Mouse (Mus musculus) lung, embryonic 15.5 days (tissue): ENCODE measurements around the gene Sik2. TPM values are rescaled to one million over a fixed set of nuclear protein-coding genes. Genes with fewer than 3 reads are reported as not detected.

ENCODE experiments used
- ATAC-seq: fragments of 200-750 bp; cut with Nextera tagmentation; 2 replicates; pipeline ENCODE4 v1.8.0; 2017; ENCODE audit warnings: moderate number of reproducible peaks, borderline replicate concordance; ENCODE audit not compliant: low FRiP score, low TSS enrichment; ENCODE audit errors: extremely low read depth
- H3K27ac ChIP-seq: fragments of 300-500 bp; sonication (generic); 2 replicates; pipeline ENCODE4 v1.5.1; 2015; ENCODE audit warnings: moderate library complexity, mild to moderate bottlenecking, inconsistent platforms
- H3K27me3 ChIP-seq: fragments of 300-500 bp; sonication (generic); 2 replicates; pipeline ENCODE4 v1.6.1; 2015; ENCODE audit warnings: inconsistent platforms
- H3K36me3 ChIP-seq: fragments of 300-500 bp; sonication (generic); 2 replicates; pipeline ENCODE4 v1.6.1; 2015; ENCODE audit warnings: inconsistent platforms
- H3K4me1 ChIP-seq: fragments of 300-500 bp; sonication (generic); 2 replicates; pipeline ENCODE4 v1.6.1; 2015; ENCODE audit warnings: inconsistent platforms
- H3K4me2 ChIP-seq: fragments of 300-500 bp; sonication (generic); 2 replicates; pipeline ENCODE4 v1.6.1; 2015; ENCODE audit warnings: inconsistent platforms, mild to moderate bottlenecking, moderate library complexity
- H3K4me3 ChIP-seq: fragments of 300-500 bp; sonication (generic); 2 replicates; pipeline ENCODE4 v1.5.1; 2015; ENCODE audit warnings: mild to moderate bottlenecking, inconsistent platforms
- H3K9ac ChIP-seq: fragments of 300-500 bp; sonication (generic); 2 replicates; pipeline ENCODE4 v1.6.1; 2015; ENCODE audit warnings: inconsistent platforms
- H3K9me3 ChIP-seq: fragments of 300-500 bp; sonication (generic); 2 replicates; pipeline ENCODE4 v1.6.1; 2016; ENCODE audit warnings: inconsistent platforms
- WGBS: fragments of 180-500 bp; shearing (Covaris S2); methylation state at CpG from one replicate; pipeline ENCODE4 v1.1.7; 2015; 5-methylcytosine and 5-hydroxymethylcytosine counted together
- polyA plus RNA-seq: library from polyadenylated mRNA; unstranded; fragments of >200 nt; fragmentation: Nextera tagmentation; extraction: Ambion mirVana; gene quantifications from 2 replicates; pipeline ENCODE4 v1.2.1, GENCODE M21; 2015

Sik2 gene
- polyA plus RNA-seq, 1 experiment from 2014 or later, result 14.5 TPM

DNA sequence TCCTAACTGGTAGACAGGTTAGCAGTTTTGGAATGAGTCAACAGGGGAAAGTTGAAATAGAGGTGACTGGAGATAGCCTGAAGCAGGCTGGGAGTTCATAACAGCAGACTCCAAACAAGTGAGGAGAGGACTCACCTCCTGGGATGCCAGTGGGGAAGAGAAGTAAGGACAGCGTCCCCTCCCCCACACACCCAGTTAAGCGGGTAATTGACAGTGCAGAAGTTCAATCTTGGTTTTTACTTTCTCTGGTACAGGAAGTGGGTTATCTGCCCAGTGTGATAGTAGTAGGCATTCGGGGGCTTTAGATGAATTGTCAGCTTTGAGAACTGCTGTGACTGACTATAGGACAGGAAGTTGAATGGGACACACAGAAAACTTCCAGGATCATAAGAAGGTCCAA lies 11.5 kb upstream of the Sik2 start:
- no peaks in the 10 kb centered on the region for H3K9me3 ChIP-seq

DNA sequence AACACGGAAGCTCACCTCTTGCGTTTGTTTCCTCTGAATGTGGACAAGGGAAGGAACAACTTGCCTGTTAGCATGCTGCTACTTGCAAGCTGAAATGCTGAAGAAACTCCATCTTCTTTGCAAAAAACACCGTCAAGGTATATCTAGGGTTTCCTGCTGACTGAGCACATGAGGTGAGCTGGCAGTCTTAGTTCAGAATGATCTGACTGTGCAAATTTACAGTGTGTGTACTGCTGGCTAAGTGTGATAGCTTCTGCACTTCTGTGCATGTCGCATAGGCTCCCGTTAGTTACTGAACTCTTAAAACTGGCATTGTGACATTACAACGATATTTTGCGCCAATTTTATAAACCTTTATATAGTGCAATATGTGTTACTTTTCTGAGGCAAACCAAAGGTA lies 10.8 kb upstream of the Sik2 start:
- Histone ChIP-seq H3K27ac (no peak overlapping the region), H3K9me3 (no peaks in the 10 kb centered on the region), H3K4me2 (no peak overlapping the region), H3K4me1 (no peaks in the 10 kb centered on the region), H3K27me3 (no peaks in the 10 kb centered on the region), H3K9ac (no peak overlapping the region), H3K36me3 (no peaks in the 10 kb centered on the region), H3K4me3 (no peak overlapping the region)
- WGBS, result 67% methylated on average over 7 of the region's 7 CpGs
- no peak for ATAC-seq

More for the DNA sequence above, 11.5 kb upstream of the Sik2 start:
- Histone ChIP-seq H3K27ac (no peak overlapping the region), H3K4me1 (no peaks in the 10 kb centered on the region), H3K27me3 (no peaks in the 10 kb centered on the region), H3K4me3 (no peak overlapping the region), H3K4me2 (no peak overlapping the region), H3K36me3 (no peaks in the 10 kb centered on the region), H3K9ac (no peak overlapping the region)
- no peak for ATAC-seq
- 53% methylated on average over 3 of the region's 3 CpGs for WGBS

DNA sequence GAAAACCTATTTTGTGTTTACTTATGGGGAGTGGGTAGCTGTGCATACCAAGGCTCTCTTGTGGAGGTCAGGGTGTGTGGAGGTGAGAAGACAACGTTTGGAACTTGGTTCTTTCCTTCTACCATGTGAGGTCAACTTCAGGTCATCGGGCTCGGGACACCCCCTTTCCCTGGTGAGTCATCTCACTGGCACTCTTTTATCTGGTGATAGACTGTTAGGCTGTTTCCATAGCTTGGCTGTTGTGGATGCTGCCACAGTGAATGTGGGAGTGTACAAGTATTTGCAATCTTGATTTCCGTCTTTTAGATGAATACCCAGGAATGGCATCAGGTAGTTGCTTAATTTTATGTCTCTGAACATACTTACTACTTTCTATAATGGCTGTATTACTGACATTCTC lies 6.9 kb upstream of the Sik2 start:
- Histone ChIP-seq H3K36me3 (no peaks in the 10 kb centered on the region), H3K4me1 (no peaks in the 10 kb centered on the region), H3K9me3 (no peaks in the 10 kb centered on the region), H3K4me3 (no peak overlapping the region), H3K27ac (no peak overlapping the region), H3K9ac (no peak overlapping the region), H3K27me3 (no peaks in the 10 kb centered on the region), H3K4me2 (no peak overlapping the region)
- 24% methylated on average over 4 of the region's 4 CpGs for WGBS
- ATAC-seq, result no peak

DNA sequence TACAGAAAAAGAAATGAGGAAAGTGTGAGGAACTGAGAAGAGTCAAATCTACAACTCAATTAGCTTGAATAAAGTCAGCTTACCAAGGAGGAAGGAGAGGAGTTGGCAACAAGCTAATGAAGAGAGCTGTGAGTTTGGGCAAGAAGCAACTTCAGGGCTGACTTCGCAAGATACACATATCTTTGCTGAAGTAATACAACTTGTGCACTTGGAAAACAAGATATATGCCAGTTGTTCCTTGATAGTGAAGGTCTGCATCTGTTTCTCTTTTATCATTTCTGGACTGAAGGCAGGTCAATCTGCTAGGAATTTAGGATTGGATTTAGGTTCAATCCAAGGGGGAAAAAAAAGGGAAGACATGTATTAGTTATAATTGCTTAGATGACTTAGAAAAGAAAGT lies 4.8 kb upstream of the Sik2 start:
- 81% methylated on average over 1 of the region's 1 CpGs for WGBS
- H3K36me3 ChIP-seq, result no peaks in the 10 kb centered on the region
- no peak overlapping the region for H3K4me3 ChIP-seq
- H3K4me1 ChIP-seq, result 0 out of 2 replicates have a peak, but pooled peaks cover 3% of the 10 kb centered on the region
- no peak overlapping the region for H3K9ac ChIP-seq
- no peaks in the 10 kb centered on the region for H3K27me3 ChIP-seq
- no peak overlapping the region for H3K27ac ChIP-seq
- no peaks in the 10 kb centered on the region for H3K9me3 ChIP-seq
- H3K4me2 ChIP-seq, result no peak overlapping the region
- ATAC-seq, result no peak

DNA sequence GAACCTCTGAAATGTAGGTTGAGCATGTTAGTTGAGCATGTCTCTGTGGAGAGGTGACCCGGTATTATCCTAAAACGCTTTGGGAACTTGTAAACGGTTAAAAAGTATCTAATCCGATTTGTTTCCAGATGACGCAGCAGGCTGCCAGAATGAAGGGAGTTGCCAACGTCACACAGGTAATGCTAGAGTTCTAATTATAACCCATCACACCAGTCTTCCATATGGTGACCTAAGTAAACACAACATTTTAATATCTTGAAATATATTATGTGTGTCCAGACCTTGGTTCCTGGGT lies 730 bp upstream of the Sik2 start:
- Histone ChIP-seq H3K9ac (peak overlapping the region; percentile 25; the same call in 1 of the 2 replicates), H3K4me1 (peaks cover 13% of the 10 kb centered on the region; the same call in 1 of the 2 replicates), H3K36me3 (no peaks in the 10 kb centered on the region), H3K27ac (no peak overlapping the region), H3K27me3 (no peaks in the 10 kb centered on the region), H3K9me3 (no peaks in the 10 kb centered on the region), H3K4me2 (peak overlapping the region; percentile 63), H3K4me3 (peak overlapping the region; percentile 35)
- 4% methylated on average over 6 of the region's 6 CpGs for WGBS
- ATAC-seq, result no peak

DNA sequence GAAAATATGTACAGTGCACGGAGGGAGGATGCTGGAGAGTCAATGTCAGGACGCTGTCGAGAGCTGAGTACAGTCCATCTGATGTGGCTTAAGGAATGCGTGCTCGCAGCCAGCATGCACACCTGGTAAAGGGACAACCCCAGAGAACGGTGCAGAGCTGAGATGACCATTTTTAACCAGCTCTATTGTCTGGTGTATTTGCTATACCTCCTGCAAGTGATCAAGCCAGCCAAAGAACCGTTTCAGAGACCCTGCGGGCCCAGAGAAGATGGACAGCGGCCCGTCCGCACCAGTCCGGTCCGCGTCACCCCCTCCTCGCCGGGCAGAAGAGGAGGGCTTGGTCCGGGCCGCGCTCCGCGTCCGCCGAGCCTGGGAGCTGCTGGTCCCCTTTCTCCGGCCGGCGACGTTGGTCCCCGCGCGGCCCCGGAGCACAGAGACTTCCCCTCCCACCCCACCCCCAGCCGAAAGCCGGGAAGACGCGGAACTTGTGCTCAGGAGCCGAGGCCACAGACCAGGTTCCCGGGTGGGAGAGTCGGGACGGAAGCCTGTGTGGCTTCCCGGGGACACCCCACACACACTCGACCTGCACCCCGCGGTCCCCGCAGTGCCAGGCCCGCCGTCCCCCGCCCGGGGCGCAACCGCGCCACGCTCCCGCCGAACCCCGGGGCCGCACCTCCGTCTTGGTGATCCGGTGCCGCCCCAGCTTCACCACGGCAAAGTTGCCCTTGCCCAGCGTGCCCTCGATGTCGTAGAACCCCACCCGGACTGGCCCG lies 619 bp downstream of the Sik2 start:
- peak overlapping the region; percentile 70 for H3K4me2 ChIP-seq
- peak overlapping the region; percentile 83 for H3K9ac ChIP-seq
- peaks cover 13% of the 10 kb centered on the region; the same call in 1 of the 2 replicates for H3K4me1 ChIP-seq
- H3K36me3 ChIP-seq, result no peaks in the 10 kb centered on the region
- WGBS, result under 1% methylated on average over 65 of the region's 65 CpGs
- no peaks in the 10 kb centered on the region for H3K9me3 ChIP-seq
- peak; percentile 47; the same call in 1 of the 2 replicates for ATAC-seq
- no peaks in the 10 kb centered on the region for H3K27me3 ChIP-seq
- H3K27ac ChIP-seq, result peak overlapping the region; percentile 90
- peak overlapping the region; percentile 84 for H3K4me3 ChIP-seq

DNA sequence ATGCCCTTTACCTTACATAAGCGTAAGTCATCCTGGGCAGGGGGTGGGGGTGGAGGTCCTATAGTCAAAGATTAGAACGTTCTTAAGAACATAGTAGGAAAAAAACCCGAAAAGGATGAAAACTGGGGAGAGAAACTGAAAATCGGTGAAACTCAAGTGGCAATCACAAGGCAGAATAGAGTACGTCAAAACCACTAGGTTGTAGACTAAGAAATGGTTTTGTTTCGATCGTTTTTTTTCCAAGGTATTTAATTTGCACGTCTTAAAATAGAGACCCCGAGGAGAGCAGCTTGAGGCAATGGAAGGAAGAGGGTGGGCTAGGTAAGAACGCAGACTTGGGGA lies 1.2 kb downstream of the Sik2 start:
- Histone ChIP-seq H3K4me2 (peak overlapping the region; percentile 70), H3K27me3 (no peaks in the 10 kb centered on the region), H3K9me3 (no peaks in the 10 kb centered on the region), H3K9ac (peak overlapping the region; percentile 83; the same call in 1 of the 2 replicates), H3K4me3 (peak overlapping the region; percentile 84), H3K36me3 (no peaks in the 10 kb centered on the region), H3K27ac (no peak overlapping the region), H3K4me1 (peaks cover 13% of the 10 kb centered on the region; the same call in 1 of the 2 replicates)
- 7% methylated on average over 10 of the region's 10 CpGs for WGBS
- no peak for ATAC-seq

DNA sequence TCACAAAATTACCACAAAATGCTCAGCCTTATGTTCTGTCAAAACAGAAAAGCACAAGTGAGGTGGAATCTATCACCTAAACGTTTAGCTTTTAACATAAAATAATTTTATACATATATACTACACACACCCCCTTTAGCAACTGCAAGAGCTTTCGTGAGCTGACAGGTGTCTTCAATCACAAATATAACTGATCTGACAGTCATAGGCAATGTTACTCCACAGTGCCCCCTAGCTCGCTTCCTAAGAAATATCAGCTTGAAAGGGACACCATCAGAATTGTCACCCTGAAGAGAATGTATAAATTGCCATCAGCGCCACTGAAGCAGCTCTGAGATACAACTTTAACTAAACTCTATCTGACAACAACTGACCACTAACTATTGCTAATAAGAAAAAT lies 2.0 kb downstream of the Sik2 start:
- peak overlapping the region; percentile 70; the same call in 1 of the 2 replicates for H3K4me2 ChIP-seq

DNA sequence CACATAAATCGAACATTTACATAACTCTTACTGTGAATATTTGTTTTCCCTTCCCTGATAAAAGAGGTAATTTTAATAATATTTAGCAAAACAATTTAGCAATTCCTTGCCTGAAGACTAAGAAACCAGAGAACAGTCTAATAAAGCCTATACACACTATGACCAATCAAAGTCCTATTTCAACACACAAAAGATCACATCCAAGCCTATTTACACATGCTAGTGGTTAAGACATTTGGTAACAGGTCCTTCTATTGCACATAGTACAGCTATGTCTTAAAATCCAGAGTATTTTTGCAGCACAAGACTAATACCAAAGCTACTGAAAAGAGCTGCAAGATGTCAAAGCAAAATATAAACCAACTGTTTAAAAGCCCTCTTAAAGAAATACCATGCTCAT lies 4.8 kb downstream of the Sik2 start:
- 84% methylated on average over 1 of the region's 1 CpGs for WGBS
- Histone ChIP-seq H3K9ac (no peak overlapping the region), H3K36me3 (no peaks in the 10 kb centered on the region), H3K4me2 (no peak overlapping the region), H3K4me3 (no peak overlapping the region), H3K27ac (no peak overlapping the region), H3K9me3 (no peaks in the 10 kb centered on the region), H3K27me3 (no peaks in the 10 kb centered on the region), H3K4me1 (peaks cover 10% of the 10 kb centered on the region; the same call in 1 of the 2 replicates)
- no peak for ATAC-seq

More for the DNA sequence above, 2.0 kb downstream of the Sik2 start:
- no peaks in the 10 kb centered on the region for H3K9me3 ChIP-seq
- H3K27ac ChIP-seq, result no peak overlapping the region
- H3K4me3 ChIP-seq, result no peak overlapping the region
- H3K27me3 ChIP-seq, result no peaks in the 10 kb centered on the region
- ATAC-seq, result no peak
- H3K9ac ChIP-seq, result no peak overlapping the region
- no peaks in the 10 kb centered on the region for H3K36me3 ChIP-seq
- WGBS, result 5% methylated on average over 4 of the region's 4 CpGs
- peaks cover 13% of the 10 kb centered on the region; the same call in 1 of the 2 replicates for H3K4me1 ChIP-seq

DNA sequence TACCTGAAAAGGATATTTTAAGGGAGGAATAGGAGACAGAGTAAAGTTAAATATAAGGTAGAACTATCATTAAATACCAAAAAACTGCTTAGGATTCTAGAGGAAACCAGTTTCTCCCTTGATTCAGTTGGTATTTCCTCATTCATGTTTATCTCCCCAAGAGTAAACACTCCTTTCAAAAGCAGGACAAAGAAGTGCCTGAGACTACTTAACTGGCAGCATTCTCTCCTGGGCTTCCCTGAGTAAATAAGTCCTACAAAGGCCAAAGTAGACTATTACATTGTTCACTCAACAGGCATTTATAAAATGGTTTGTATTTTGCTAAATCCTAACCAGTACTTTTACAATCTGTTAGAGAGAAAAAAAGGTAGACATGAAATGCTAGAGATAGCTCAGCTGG lies 22.2 kb downstream of the Sik2 start:
- no peak for ATAC-seq
- H3K9me3 ChIP-seq, result no peaks in the 10 kb centered on the region
- no peak overlapping the region for H3K4me2 ChIP-seq
- H3K27me3 ChIP-seq, result no peaks in the 10 kb centered on the region
- no peak overlapping the region for H3K4me3 ChIP-seq
- peaks cover 5% of the 10 kb centered on the region for H3K4me1 ChIP-seq
- no peaks in the 10 kb centered on the region for H3K36me3 ChIP-seq
- no peak overlapping the region for H3K9ac ChIP-seq
- H3K27ac ChIP-seq, result no peak overlapping the region; the same call in 1 of the 2 replicates

DNA sequence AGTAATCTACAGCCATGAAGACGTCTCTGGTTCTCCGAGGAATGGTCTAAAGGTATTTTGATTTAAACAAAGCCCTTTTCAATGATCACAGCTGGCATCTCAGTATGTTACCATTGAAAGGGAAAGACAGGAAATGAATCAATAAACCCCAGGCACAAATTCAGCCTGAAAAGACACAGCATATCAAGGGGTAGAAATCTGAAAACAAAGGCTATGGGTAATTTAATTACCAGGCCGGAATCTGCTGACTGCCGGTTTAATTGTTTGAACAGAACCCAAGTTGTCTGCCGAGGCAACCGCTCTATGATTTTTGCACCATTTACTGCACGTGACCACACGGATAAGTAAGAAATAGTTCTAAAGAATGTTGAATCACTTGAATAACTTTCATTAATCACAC lies 22.8 kb downstream of the Sik2 start:
- Histone ChIP-seq H3K36me3 (no peaks in the 10 kb centered on the region), H3K4me3 (no peak overlapping the region), H3K27me3 (no peaks in the 10 kb centered on the region), H3K4me2 (no peak overlapping the region), H3K9me3 (no peaks in the 10 kb centered on the region), H3K4me1 (peaks cover 5% of the 10 kb centered on the region), H3K9ac (no peak overlapping the region), H3K27ac (no peak overlapping the region)
- ATAC-seq, result no peak
- 45% methylated on average over 8 of the region's 8 CpGs for WGBS

DNA sequence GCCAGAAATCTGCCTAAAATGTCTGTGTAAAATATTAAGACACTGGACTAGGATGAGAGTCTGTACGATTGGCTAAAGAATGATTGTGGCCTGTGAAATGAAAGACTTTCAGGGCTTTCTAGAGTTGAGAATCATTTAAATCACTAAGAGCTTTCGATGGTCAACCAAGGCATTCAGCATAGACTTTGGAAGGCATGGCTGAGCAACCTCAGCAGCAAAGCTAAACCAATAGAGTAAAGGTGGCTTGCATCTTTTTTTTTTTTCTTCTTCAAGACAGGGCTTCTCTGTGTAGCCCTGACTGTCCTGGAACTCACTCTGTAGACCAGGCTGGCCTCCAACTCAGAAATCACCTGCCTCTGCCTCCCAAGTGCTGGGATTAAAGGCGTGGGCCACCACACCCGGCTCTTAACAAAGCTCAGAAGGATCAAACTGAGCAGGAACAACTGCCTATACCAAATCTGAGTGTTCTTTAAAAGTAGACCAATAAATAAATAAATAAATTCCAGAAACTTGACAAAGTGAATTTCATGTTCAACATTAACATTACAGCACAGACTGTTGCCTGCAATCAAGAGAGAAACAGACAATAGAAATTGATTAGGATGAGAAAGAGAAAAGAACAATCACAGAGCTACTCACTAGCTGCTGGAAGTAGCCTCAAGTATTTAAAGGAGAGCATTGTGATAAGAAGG lies 27.2 kb downstream of the Sik2 start:
- Histone ChIP-seq H3K4me2 (no peak overlapping the region), H3K27me3 (no peaks in the 10 kb centered on the region), H3K4me1 (no peaks in the 10 kb centered on the region), H3K9me3 (no peaks in the 10 kb centered on the region), H3K4me3 (no peak overlapping the region), H3K27ac (no peak overlapping the region), H3K36me3 (no peaks in the 10 kb centered on the region), H3K9ac (no peak overlapping the region)
- ATAC-seq, result no peak
- 91% methylated on average over 4 of the region's 4 CpGs for WGBS
